Mouse (Mus musculus) T-helper 17 cell (primary cell): ENCODE measurements around the gene Avil.

Source experiments
- in situ Hi-C, 2 experiments: fragments of 300-600 bp; cut with MboI, MseI; formaldehyde crosslinking; loops; 1 replicate in 1 of 2; 2 replicates in 1 of 2; pipeline ENCODE4 v1.15.1; 2025; ENCODE audit warnings: high pct_unique_total_duplicates in 2 of 2

Gene Avil

GRCm38 (mm10) chr10:127017071-127017470 is 16.6 kb downstream of the Avil start:
- in situ Hi-C loops, result no loop called here

GRCm38 (mm10) chr10:127018422-127018821 is 17.9 kb downstream of the Avil start:
- in situ Hi-C loops, result no loop called here

- in situ Hi-C loops, result loop anchor here in 1 of 2 experiments (5.0 kb wide), 1 partner anchor 48 kb away; no protein-coding TSS in a partner anchor
Measured at GRCm38 (mm10) chr10:127030336-127031296, 30.1 kb downstream of the Avil start, which contains the start of gene Tsfm. Gene Tsfm, minus strand, starts transcription at chr10:127030840.

- in situ Hi-C loops, result loop anchor here in 1 of 2 experiments (5.0 kb wide), 1 partner anchor 51 kb away; no protein-coding TSS in a partner anchor
Measured at GRCm38 (mm10) chr10:127033301-127033741, 32.8 kb downstream of the Avil start.

GRCm38 (mm10) chr10:127036273-127036672 is 35.8 kb downstream of the Avil start:
- in situ Hi-C loops, result loop anchor here in 1 of 2 experiments (5.0 kb wide), 1 partner anchor 109 kb away; no protein-coding TSS in a partner anchor

- in situ Hi-C loops, result loop anchor here in 1 of 2 experiments (5.0 kb wide), 1 partner anchor 110 kb away; no protein-coding TSS in a partner anchor
Measured at GRCm38 (mm10) chr10:127037641-127038040, 37.1 kb downstream of the Avil start.

- in situ Hi-C loops, result no loop called here
Measured at GRCm38 (mm10) chr10:127040569-127041214, 40.2 kb downstream of the Avil start.

DNA sequence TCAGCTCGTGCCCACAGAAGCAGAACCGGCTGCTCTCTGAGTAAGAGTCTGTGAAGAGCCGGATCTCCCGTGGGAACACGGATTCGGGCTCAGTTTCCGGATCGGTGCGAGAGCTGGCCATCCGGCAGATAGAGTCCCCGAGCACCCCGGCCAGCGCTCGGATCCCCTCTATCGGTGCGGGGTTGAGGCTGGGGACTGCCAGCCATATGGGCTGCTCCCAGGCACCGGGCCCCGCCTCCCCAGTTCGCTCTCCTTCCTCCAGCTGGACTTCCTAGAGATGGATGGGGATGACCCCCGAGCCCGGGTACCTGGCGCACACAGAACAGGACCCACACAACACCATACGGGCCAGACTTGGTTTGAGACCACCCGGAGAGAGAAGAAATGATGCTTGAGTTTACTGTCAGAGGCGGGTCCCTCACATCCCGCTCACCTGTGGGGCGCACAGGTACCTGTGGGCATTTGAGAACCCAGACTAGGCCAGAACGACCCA is 40.8 kb downstream of the Avil start, which contains the start of the genes Mettl1 and Eef1akmt3:
Gene Mettl1 (plus strand): TSS at position 141 of the 493 bp plus-strand sequence.
Gene Eef1akmt3 (minus strand): TSS at position 240 of the 493 bp plus-strand sequence.
- in situ Hi-C loops, result no loop called here

- in situ Hi-C loops, result no loop called here
Measured at GRCm38 (mm10) chr10:127041774-127042338, 41.3 kb downstream of the Avil start.

GRCm38 (mm10) chr10:127042468-127043115 is 42.1 kb downstream of the Avil start:
- in situ Hi-C loops, result no loop called here

DNA sequence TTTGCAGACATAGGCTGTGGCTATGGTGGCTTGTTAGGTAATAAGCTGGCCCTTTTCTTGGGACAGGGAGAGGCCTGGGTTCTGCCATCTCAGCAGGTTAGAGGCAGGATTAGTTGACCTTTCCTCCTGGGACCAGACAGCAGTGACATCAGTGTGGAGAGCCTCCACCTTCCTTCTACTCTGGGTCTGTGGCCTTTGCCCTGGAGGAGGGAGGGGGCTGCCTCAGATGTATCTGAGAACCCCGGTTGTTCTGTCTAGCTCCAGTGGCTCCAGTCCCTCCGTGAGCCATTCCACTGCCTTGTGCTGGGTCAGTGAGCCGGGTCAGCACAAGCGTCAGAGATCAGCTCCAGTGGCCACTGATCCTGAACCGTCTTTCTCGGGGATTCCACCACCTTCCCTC is 42.7 kb downstream of the Avil start:
- in situ Hi-C loops, result no loop called here

DNA sequence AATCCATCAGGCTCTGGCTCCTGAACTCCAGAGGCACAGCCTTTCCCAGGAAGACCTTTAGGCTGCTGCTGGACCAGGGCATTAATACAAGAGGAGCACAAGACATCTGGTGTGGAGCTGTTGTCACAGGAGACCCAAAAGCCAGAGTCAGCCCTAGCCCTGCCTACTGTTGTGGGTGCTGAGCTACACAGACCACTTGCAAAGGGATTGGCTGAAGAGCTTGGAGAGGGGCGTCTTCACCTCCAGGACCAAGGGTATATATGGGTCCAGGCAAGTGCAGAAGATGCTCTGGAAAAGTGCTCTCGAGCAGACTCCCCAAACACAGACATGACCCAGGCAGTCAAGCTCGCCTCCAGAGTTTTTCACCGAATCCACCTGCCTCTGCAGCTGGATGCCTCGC is 47.4 kb downstream of the Avil start, which contains the start of gene Cyp27b1:
Gene Cyp27b1 (plus strand): TSS at position 297 of the 400 bp plus-strand sequence.
- in situ Hi-C loops, result no loop called here

- in situ Hi-C loops, result no loop called here
Measured at GRCm38 (mm10) chr10:127048608-127049394, 48.3 kb downstream of the Avil start.

GRCm38 (mm10) chr10:127049395-127050118 is 49.0 kb downstream of the Avil start:
- in situ Hi-C loops, result no loop called here

DNA sequence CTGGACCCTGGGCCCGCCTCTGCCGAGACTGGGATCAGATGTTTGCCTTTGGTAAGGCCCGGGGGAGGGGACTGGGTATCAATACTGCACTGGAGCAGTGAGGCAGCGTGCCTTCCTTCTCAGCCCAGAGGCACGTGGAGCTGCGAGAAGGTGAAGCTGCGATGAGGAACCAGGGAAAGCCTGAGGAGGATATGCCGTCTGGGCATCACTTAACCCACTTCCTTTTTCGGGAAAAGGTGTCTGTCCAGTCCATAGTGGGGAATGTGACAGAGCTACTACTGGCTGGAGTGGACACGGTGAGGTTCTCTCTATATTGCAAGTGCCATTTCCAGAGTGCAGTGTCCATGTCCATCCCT is 49.6 kb downstream of the Avil start:
- in situ Hi-C loops, result no loop called here

GRCm38 (mm10) chr10:127054646-127055045 is 54.1 kb downstream of the Avil start:
- in situ Hi-C loops, result no loop called here

- in situ Hi-C loops, result no loop called here
Measured at GRCm38 (mm10) chr10:127055406-127055805, 54.9 kb downstream of the Avil start.

- in situ Hi-C loops, result no loop called here
Measured at GRCm38 (mm10) chr10:127056490-127056889, 56.0 kb downstream of the Avil start.

DNA sequence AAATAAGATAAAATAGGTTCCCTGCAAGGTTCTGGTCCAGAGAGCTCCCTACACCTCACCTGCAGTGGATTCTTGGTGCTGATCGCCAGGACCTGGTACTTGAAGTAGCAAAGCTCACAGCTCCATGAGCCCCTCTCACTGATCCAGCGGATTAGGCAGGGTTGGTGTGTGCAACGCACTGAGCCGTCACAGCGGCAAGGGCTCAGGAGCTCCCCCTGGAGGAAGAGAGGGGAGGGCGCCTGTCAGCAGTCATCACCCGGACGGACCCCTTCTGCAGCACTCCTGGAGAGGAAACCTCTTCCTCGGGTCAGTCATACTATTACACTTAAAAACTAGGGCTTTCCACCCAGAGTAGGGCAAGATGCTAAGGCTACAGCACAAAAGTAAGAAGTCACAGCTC is 57.7 kb downstream of the Avil start:
- in situ Hi-C loops, result no loop called here
